Mouse (Mus musculus): ENCODE results near the gene Kcnh1.

The Kcnh1 gene

GRCm38 (mm10) chr1:192457526-192458206 is 267.1 kb downstream of the Kcnh1 start:
- DNase-seq (ENCODE audit: low spot score), result no peak

- no peak for DNase-seq (ENCODE audit: low spot score)
These were observed 273.2 kb downstream of the Kcnh1 start for GRCm38 (mm10) chr1:192463732-192464131.

GRCm38 (mm10) chr1:192472366-192472765 is 281.8 kb downstream of the Kcnh1 start:
- DNase-seq (ENCODE audit: low spot score), result no peak

GRCm38 (mm10) chr1:192473134-192473533 is 282.6 kb downstream of the Kcnh1 start:
- DNase-seq (ENCODE audit: low spot score), result no peak

GRCm38 (mm10) chr1:192476704-192477103 is 286.1 kb downstream of the Kcnh1 start:
- no peak for DNase-seq (ENCODE audit: low spot score)

- no peak for DNase-seq (ENCODE audit: low spot score)
These were observed 287.0 kb downstream of the Kcnh1 start for GRCm38 (mm10) chr1:192477556-192477955.

GRCm38 (mm10) chr1:192478176-192478575 is 287.6 kb downstream of the Kcnh1 start:
- no peak for DNase-seq (ENCODE audit: low spot score)

GRCm38 (mm10) chr1:192480072-192480784 is 289.7 kb downstream of the Kcnh1 start:
- no peak for DNase-seq (ENCODE audit: low spot score)

GRCm38 (mm10) chr1:192481446-192481845 is 290.9 kb downstream of the Kcnh1 start:
- DNase-seq (ENCODE audit: low spot score), result no peak

GRCm38 (mm10) chr1:192485030-192485429 is 294.5 kb downstream of the Kcnh1 start:
- DNase-seq (ENCODE audit: low spot score), result no peak

GRCm38 (mm10) chr1:192487571-192487970 is 297.0 kb downstream of the Kcnh1 start:
- no peak for DNase-seq (ENCODE audit: low spot score)

GRCm38 (mm10) chr1:192489908-192490825 is 299.6 kb downstream of the Kcnh1 start:
- no peak for DNase-seq (ENCODE audit: low spot score)

GRCm38 (mm10) chr1:192497505-192497904 is 306.9 kb downstream of the Kcnh1 start:
- no peak for DNase-seq (ENCODE audit: low spot score)

GRCm38 (mm10) chr1:192502016-192502415 is 311.4 kb downstream of the Kcnh1 start:
- no peak for DNase-seq (ENCODE audit: low spot score)

- no peak for DNase-seq (ENCODE audit: low spot score)
These were observed 312.3 kb downstream of the Kcnh1 start for GRCm38 (mm10) chr1:192502835-192503234.

GRCm38 (mm10) chr1:192503651-192504050 is 313.1 kb downstream of the Kcnh1 start:
- DNase-seq (ENCODE audit: low spot score), result no peak

- DNase-seq (ENCODE audit: low spot score), result no peak
These were observed 322.2 kb downstream of the Kcnh1 start for GRCm38 (mm10) chr1:192512821-192513220.

- no peak for DNase-seq (ENCODE audit: low spot score)
These were observed 324.8 kb downstream of the Kcnh1 start for GRCm38 (mm10) chr1:192515373-192515772.

GRCm38 (mm10) chr1:192519713-192520112 is 329.1 kb downstream of the Kcnh1 start:
- DNase-seq (ENCODE audit: low spot score), result no peak

GRCm38 (mm10) chr1:192520836-192521435 is 330.4 kb downstream of the Kcnh1 start:
- DNase-seq (ENCODE audit: low spot score), result no peak

- DNase-seq (ENCODE audit: low spot score), result no peak
These were observed 332.0 kb downstream of the Kcnh1 start for GRCm38 (mm10) chr1:192522376-192523178.
